Mouse (Mus musculus) liver, adult (tissue): ENCODE data around the gene Plscr3.
A peak's percentile ranks its signal among the peaks of the same experiment; 100 is the strongest.

Experiments used
- GATA4 ChIP-seq: IDR thresholded peaks from 2 replicates; pipeline ENCODE4 v1.6.1; 2014; ENCODE audit warnings: mild to moderate bottlenecking, low read length; ENCODE audit not compliant: insufficient replicate concordance

Plscr3 gene

GRCm38 (mm10) chr11:69891482-69891881, 45.3 kb downstream of the Plscr3 start:
- TF ChIP-seq GATA4: no peak

DNA sequence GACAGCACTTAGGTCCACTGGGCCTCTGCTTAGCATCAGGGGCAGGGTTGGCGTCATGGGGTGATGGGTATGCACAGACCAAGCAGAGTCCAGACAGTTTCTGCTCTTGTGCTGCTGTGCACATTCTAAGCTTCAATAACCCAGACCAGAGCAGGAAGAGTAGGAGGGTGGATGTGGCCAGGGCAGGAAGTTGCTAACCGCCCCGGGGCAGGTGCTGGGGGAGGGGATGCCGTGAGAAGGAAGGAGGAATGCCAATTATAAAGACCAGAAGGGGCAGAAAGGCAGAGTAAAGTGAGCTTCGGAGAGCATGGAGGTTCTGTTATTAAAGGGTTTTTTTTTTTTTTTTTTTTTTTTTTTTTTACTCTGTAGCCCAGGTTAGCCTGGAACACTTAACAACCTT, 48.5 kb downstream of the Plscr3 start:
- no peak for TF ChIP-seq GATA4

- TF ChIP-seq GATA4: no peak
Observed at GRCm38 (mm10) chr11:69895291-69895690, 49.1 kb downstream of the Plscr3 start, which contains the start of gene Acap1. TSS of gene Acap1 (minus strand) at chr11:69895539.

DNA sequence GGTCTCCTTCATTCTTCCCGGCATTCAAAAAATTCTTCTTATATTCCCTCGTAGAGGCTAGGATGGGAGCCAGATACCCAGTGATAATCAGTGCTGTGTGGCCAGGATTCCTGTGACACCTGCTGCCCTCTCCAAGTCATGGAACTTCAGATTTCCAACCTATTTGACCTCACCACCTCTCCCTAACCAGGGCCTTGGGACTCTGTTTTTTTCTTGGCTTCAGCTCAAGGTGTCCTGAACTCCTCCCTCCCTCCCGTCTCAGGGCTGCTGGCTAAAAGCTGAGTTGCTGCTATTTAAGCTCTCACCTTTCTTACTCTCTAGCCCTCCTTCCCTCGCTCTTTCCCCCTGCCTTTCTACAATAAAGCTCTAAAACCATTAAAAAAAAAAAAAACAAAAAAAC, 53.7 kb downstream of the Plscr3 start:
- no peak for TF ChIP-seq GATA4

DNA sequence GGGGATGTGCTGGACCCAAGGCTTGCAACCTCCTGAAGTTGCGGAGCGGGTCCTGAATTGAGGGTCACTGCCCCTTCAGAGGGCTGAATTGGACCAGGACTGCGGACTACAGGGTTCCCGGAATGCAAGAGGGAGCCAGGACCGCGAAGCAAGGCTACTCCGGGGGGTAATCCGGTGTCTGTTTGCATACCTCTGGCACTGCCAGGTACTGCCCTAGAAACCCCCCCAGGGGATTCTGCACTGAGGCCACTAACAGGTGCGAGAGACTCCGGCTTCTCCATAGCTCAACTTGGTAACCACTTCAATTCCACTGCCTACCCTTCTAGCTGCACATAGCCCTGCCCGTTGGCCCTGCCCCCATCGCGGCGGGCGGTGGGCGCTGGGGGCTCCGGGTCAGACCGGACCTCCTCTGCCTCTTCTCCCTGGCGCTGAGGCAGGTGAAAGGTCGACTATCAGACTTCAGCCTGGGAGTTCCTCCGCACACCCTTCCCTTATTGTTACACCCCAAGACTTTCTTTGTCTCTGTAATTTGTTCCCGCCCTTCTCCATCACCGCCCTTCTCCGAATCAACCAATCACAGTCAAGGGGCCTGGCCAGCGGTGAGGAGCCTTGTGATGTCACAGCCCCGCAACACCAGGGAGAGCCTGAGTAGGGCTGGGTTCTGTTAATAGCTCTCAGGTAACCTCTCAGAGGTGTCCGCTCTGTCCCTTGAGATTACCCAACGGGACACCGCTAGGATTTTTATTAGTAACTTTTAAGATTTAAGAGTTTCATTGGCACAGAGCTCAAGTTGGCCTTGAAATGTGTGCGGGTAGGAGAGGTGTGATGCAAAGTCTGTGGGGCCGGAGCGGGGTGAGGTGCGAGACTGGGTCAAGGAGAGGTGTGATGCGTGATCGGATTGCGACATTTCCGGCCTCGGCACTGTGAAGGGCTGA, 54.6 kb downstream of the Plscr3 start, which contains the start of the genes 2810408A11Rik and Neurl4:
Gene 2810408A11Rik (minus strand): TSS at position 517 of the 935 bp plus-strand sequence.
Gene Neurl4 (plus strand): TSS at position 602 of the 935 bp plus-strand sequence.
- no peak for TF ChIP-seq GATA4

DNA sequence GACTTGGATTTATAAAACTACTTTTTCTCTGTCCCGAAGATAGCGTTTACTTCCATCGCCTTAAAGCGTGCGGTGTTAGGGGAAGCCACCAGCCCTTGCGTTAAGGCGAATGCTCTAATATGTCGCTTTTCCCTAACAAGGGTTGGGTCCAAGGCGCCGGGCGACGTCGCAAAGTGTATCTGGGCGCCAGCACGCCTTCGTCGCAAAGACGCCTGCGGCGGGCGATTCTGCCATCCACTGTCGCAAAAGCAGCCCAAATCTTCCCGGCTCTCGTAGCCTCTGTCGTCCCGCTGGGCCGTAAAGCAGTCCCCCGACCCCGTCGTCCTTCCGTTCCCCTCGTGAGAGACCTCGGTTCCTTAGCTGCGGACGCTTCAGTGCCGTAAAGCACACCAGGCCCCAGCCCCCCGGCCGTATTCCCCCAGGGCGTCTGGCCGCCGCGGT, 55.2 kb downstream of the Plscr3 start:
- TF ChIP-seq GATA4: peak; percentile 75; the same call in 1 of the 2 replicates
